Mouse (Mus musculus) megakaryocyte, embryonic 14.5 days (primary cell): ENCODE data around the gene Cd93. TPM values are rescaled to one million over a fixed set of nuclear protein-coding genes. Genes with fewer than 3 reads are reported as not detected.

Experiments
- H3K27me3 ChIP-seq: replicated peaks from 2 replicates; pipeline ENCODE3; 2012; ENCODE audit warnings: inconsistent platforms
- H3K36me3 ChIP-seq: replicated peaks from 2 replicates; pipeline ENCODE3; 2012; ENCODE audit warnings: low read length, inconsistent platforms, mixed read lengths
- H3K4me1 ChIP-seq: 2 replicates; pipeline ENCODE4 v1.6.1; 2012; ENCODE audit warnings: inconsistent platforms
- H3K4me3 ChIP-seq: replicated peaks from 2 replicates; pipeline ENCODE3; 2012; ENCODE audit warnings: moderate library complexity, mild to moderate bottlenecking, inconsistent platforms
- H3K9me3 ChIP-seq: 2 replicates; pipeline ENCODE4 v1.6.1; 2012; ENCODE audit warnings: inconsistent platforms
- FLI1 ChIP-seq: IDR thresholded peaks from 2 replicates; pipeline ENCODE4 v1.6.1; 2012; ENCODE audit warnings: low read length, inconsistent platforms, mixed read lengths
- GATA1 ChIP-seq: IDR thresholded peaks from 3 replicates; pipeline ENCODE4 v1.6.1; 2012; ENCODE audit warnings: mixed read lengths, low read length, inconsistent platforms, borderline replicate concordance
- polyA plus RNA-seq: library from polyadenylated mRNA; stranded (reverse); fragments of >175 nt; gene quantifications from 2 replicates; pipeline ENCODE4 v1.2.3, GENCODE M21; 2012; ENCODE audit warnings: low replicate concordance; ENCODE audit not compliant: insufficient read depth

Cd93 gene
- polyA plus RNA-seq, 1 experiment, result 1.2 TPM

GRCm38 (mm10) chr2:148428523-148428922 is 14.8 kb downstream of the Cd93 start:
- Histone ChIP-seq H3K4me1 (peaks cover 17% of the 10 kb centered on the region; the same call in 1 of the 2 replicates), H3K4me3 (no peak overlapping the region), H3K27me3 (peaks cover 2% of the 10 kb centered on the region), H3K9me3 (no peaks in the 10 kb centered on the region), H3K36me3 (no peaks in the 10 kb centered on the region)
- TF ChIP-seq FLI1 (no peak), GATA1 (no peak)

DNA sequence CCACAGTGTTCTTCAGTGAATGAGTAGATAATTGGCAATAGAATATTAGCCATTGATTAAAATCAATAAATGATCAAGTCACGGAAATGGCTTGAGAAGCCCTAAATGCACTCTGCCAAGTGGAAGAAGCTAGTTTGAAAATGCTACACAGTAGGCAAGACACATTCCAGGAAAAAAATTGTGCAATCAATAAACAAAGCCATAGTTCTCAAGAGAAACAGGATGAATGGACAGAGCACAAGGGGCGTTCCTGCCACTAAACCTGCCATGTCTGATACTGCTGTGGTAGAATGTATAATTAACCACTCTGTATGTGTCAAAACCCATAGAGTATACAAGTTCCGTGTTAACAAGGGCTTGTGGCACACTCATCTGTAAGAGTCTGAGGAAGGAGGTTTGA is 15.8 kb downstream of the Cd93 start:
- H3K36me3 ChIP-seq, result no peaks in the 10 kb centered on the region
- peaks cover 2% of the 10 kb centered on the region for H3K27me3 ChIP-seq
- H3K4me1 ChIP-seq, result peaks cover 17% of the 10 kb centered on the region; the same call in 1 of the 2 replicates
- H3K9me3 ChIP-seq, result no peaks in the 10 kb centered on the region
- H3K4me3 ChIP-seq, result no peak overlapping the region
- TF ChIP-seq GATA1 (no peak), FLI1 (no peak)

DNA sequence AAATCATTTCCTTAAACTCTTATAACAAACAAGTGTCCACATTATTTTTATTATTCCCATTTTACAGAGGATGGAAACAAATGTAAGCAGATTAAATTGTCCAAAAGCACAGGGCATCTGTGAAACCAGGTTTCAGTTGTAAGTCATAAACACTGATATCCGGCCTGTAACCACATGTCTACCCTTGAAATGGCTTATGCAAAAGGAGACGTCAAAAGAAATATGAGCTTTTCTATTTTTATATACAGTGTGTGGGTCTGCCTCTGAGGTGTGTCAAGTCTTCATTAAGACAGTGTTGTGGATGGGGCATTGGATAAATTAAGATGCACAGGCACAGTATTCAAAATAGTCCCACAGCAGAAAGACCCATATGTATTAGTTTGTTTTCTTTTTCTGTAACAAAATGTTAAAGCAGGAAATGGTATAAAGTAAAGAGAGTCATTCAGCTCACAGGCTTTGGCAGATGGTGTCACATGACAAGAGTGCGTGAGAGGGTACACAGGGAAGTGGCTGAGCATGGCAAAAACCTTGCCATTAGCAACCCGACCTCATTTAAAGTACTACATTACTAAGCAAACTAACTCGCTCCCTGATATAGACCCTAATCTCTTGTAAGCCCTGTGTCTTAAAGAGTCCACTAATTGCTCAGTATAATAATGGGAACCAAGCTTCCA is 17.5 kb downstream of the Cd93 start:
- no peaks in the 10 kb centered on the region for H3K36me3 ChIP-seq
- TF ChIP-seq FLI1, result no peak
- TF ChIP-seq GATA1, result no peak
- no peaks in the 10 kb centered on the region for H3K9me3 ChIP-seq
- peaks cover 2% of the 10 kb centered on the region for H3K27me3 ChIP-seq
- peaks cover 17% of the 10 kb centered on the region; the same call in 1 of the 2 replicates for H3K4me1 ChIP-seq
- H3K4me3 ChIP-seq, result no peak overlapping the region

GRCm38 (mm10) chr2:148421706-148422105 is 21.7 kb downstream of the Cd93 start:
- H3K36me3 ChIP-seq, result no peaks in the 10 kb centered on the region
- H3K9me3 ChIP-seq, result no peaks in the 10 kb centered on the region
- TF ChIP-seq GATA1 (no peak), FLI1 (no peak)
- no peak overlapping the region for H3K4me3 ChIP-seq
- peaks cover 10% of the 10 kb centered on the region; the same call in 1 of the 2 replicates for H3K4me1 ChIP-seq
- H3K27me3 ChIP-seq, result no peaks in the 10 kb centered on the region

- Histone ChIP-seq H3K9me3 (no peaks in the 10 kb centered on the region), H3K4me1 (peaks cover 8% of the 10 kb centered on the region; the same call in 1 of the 2 replicates), H3K4me3 (no peak overlapping the region), H3K36me3 (no peaks in the 10 kb centered on the region), H3K27me3 (peaks cover 3% of the 10 kb centered on the region)
- TF ChIP-seq FLI1 (no peak), GATA1 (no peak)
Measured at GRCm38 (mm10) chr2:148421112-148421511, 22.3 kb downstream of the Cd93 start.

DNA sequence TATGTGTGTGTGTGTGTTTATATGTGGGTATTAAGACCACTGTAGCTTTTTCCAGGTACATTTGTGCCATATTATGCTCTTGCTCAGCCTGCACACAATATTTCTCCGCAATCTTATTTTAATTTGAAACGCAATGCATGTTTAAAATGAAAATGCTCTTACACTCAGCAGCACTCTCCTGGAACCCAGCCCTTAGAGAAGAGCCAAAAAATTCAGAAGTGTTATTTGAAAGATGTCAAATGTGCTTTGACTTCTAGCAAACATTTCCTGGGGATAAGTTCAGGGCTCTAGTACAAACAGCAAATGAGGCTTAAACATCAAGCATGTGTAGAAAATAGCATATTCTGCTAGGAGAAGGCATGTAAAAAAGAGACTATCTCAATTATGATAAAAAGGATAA is 23.6 kb downstream of the Cd93 start:
- Histone ChIP-seq H3K4me1 (peaks cover 6% of the 10 kb centered on the region; the same call in 1 of the 2 replicates), H3K27me3 (peaks cover 5% of the 10 kb centered on the region), H3K36me3 (no peaks in the 10 kb centered on the region), H3K9me3 (no peaks in the 10 kb centered on the region), H3K4me3 (no peak overlapping the region)
- no peak for TF ChIP-seq GATA1
- TF ChIP-seq FLI1, result no peak

DNA sequence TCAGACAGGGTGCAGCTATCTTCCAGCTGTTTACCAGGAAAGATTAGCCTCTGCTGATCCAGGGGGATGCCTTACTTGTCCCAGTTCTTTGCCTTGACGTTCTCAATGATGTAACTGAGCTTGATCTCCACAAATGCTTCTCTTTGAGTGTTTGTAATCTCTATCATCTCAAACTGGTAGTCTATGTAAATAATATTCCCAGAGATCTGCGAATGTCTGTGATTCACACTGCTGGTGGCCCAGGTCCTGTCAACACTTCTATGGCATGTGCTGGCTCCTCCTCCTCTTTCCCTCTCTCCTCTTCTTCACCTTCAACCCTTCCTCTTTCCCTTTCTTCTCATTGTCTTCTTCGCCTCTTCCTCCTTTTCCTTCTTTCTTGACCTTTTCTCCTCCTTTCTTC is 24.2 kb downstream of the Cd93 start:
- Histone ChIP-seq H3K36me3 (no peaks in the 10 kb centered on the region), H3K4me1 (peaks cover 6% of the 10 kb centered on the region; the same call in 1 of the 2 replicates), H3K9me3 (no peaks in the 10 kb centered on the region), H3K27me3 (peaks cover 5% of the 10 kb centered on the region), H3K4me3 (no peak overlapping the region)
- no peak for TF ChIP-seq FLI1
- TF ChIP-seq GATA1, result no peak

DNA sequence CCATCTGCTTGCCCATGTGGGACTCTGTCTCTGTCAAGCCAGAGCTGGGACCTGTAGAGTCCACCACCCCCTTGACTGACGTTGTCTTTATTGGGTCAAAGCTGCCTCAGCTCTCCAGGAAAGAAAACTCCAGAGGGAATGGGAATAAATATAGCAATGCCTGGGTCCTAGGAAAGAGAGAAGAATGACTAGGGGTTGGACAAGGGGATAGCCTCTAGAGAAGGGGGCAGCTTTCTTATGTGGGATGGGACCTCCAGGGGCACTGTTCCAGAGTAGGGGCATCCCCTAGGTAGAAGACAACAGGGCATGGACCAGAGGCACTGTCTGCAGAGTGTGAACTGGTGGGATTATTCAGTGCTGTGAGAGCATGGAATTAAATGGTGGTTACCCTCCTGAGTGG is 33.5 kb downstream of the Cd93 start:
- Histone ChIP-seq H3K27me3 (peaks cover 24% of the 10 kb centered on the region), H3K4me1 (peaks cover 52% of the 10 kb centered on the region), H3K4me3 (no peak overlapping the region), H3K9me3 (0 out of 2 replicates have a peak, but pooled peaks cover 5% of the 10 kb centered on the region), H3K36me3 (no peaks in the 10 kb centered on the region)
- no peak for TF ChIP-seq GATA1
- no peak for TF ChIP-seq FLI1

GRCm38 (mm10) chr2:148409141-148409540 is 34.2 kb downstream of the Cd93 start:
- peaks cover 24% of the 10 kb centered on the region for H3K27me3 ChIP-seq
- H3K9me3 ChIP-seq, result 0 out of 2 replicates have a peak, but pooled peaks cover 5% of the 10 kb centered on the region
- H3K36me3 ChIP-seq, result no peaks in the 10 kb centered on the region
- H3K4me1 ChIP-seq, result peaks cover 56% of the 10 kb centered on the region
- H3K4me3 ChIP-seq, result peak overlapping the region; percentile 92
- TF ChIP-seq FLI1, result no peak
- TF ChIP-seq GATA1, result no peak

DNA sequence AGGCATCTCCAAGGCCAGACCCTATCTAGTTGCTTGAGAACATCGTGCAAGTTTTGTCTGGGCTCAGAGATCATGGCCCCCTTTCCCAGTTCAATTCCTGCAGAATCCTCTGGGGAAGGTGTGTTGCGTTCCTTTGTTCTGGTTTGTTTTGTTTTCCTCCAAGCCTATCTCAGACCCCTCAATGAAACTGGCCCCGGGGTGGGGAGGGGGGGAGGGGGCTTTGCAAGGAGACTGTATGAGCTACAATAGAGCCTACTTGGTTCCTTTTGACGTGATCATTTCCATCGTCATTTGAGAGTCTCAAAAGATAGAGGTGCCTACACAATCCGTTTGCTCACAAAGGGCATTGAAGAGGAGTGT is 34.6 kb downstream of the Cd93 start:
- no peaks in the 10 kb centered on the region for H3K36me3 ChIP-seq
- H3K9me3 ChIP-seq, result 0 out of 2 replicates have a peak, but pooled peaks cover 5% of the 10 kb centered on the region
- H3K4me1 ChIP-seq, result peaks cover 60% of the 10 kb centered on the region
- peak overlapping the region; percentile 92 for H3K4me3 ChIP-seq
- peaks cover 24% of the 10 kb centered on the region for H3K27me3 ChIP-seq
- TF ChIP-seq FLI1, result no peak
- no peak for TF ChIP-seq GATA1
